Mouse (Mus musculus) midbrain, embryonic 16.5 days (tissue): ENCODE data around the gene Cdadc1. TPM values are rescaled to one million over a fixed set of nuclear protein-coding genes. Genes with fewer than 3 reads are reported as not detected.

Source experiments
- ATAC-seq: fragments of 200-750 bp; cut with Nextera tagmentation; 2 replicates; pipeline ENCODE4 v1.8.0; 2017; ENCODE audit warnings: moderate TSS enrichment
- H3K27ac ChIP-seq: fragments of 300-500 bp; sonication (generic); 2 replicates; pipeline ENCODE4 v1.5.1; 2014; ENCODE audit warnings: mild to moderate bottlenecking, low read length, mixed read lengths
- H3K27me3 ChIP-seq: fragments of 300-500 bp; sonication (generic); 2 replicates; pipeline ENCODE4 v1.6.1; 2014; ENCODE audit warnings: low read depth, low read length, mixed read lengths; ENCODE audit not compliant: control insufficient read depth, insufficient read depth
- H3K36me3 ChIP-seq: fragments of 300-500 bp; sonication (generic); 2 replicates; pipeline ENCODE4 v1.6.1; 2014; ENCODE audit warnings: mild to moderate bottlenecking, low read length, moderate library complexity, mixed read lengths; ENCODE audit not compliant: control insufficient read depth, insufficient read depth
- H3K4me1 ChIP-seq: fragments of 300-500 bp; sonication (generic); 2 replicates; pipeline ENCODE4 v1.6.1; 2014; ENCODE audit warnings: mild to moderate bottlenecking, low read length, mixed read lengths; ENCODE audit not compliant: control insufficient read depth, insufficient read depth
- H3K4me2 ChIP-seq: fragments of 300-500 bp; sonication (generic); 2 replicates; pipeline ENCODE4 v1.6.1; 2014; ENCODE audit warnings: mild to moderate bottlenecking, low read length, mixed read lengths
- H3K4me3 ChIP-seq: fragments of 300-500 bp; sonication (generic); 2 replicates; pipeline ENCODE4 v1.5.1; 2014; ENCODE audit warnings: low read depth, mild to moderate bottlenecking, low read length, moderate library complexity, mixed read lengths
- H3K9ac ChIP-seq: fragments of 300-500 bp; sonication (generic); 2 replicates; pipeline ENCODE4 v1.6.1; 2014; ENCODE audit warnings: low read depth, low read length, mixed read lengths
- H3K9me3 ChIP-seq: fragments of 300-500 bp; sonication (generic); replicated peaks from 2 replicates; pipeline ENCODE4 v1.6.1; 2014; ENCODE audit warnings: mild to moderate bottlenecking, low read length, mixed read lengths; ENCODE audit not compliant: control insufficient read depth, poor library complexity, severe bottlenecking
- WGBS: fragments of 180-500 bp; shearing (Covaris S2); extraction: QIAGEN DNeasy Blood & Tissue Kit; methylation state at CpG from one replicate; pipeline ENCODE4 v1.1.7; 2014; 5-methylcytosine and 5-hydroxymethylcytosine counted together
- polyA plus RNA-seq: library from polyadenylated mRNA; unstranded; fragments of >200 nt; fragmentation: Nextera tagmentation; extraction: Ambion mirVana; gene quantifications from 2 replicates; pipeline ENCODE4 v1.2.1, GENCODE M21; 2015

Cdadc1 gene
- polyA plus RNA-seq, 1 experiment from 2014 or later: 33.6 TPM

- H3K4me1 ChIP-seq: no peaks in the 10 kb centered on the region
- no peak overlapping the region for H3K9ac ChIP-seq
- H3K4me3 ChIP-seq: no peak overlapping the region
- H3K4me2 ChIP-seq: no peak overlapping the region
- H3K36me3 ChIP-seq: no peaks in the 10 kb centered on the region; the same call in 1 of the 2 replicates
- no peak overlapping the region for H3K27ac ChIP-seq
- H3K27me3 ChIP-seq: no peaks in the 10 kb centered on the region
- WGBS: 81% methylated on average over 5 of the region's 5 CpGs
- no peak for ATAC-seq
- no peaks in the 10 kb centered on the region for H3K9me3 ChIP-seq
Observed at GRCm38 (mm10) chr14:59633295-59633898, 35.6 kb upstream of the Cdadc1 start.

GRCm38 (mm10) chr14:59632067-59632466 lies 34.3 kb upstream of the Cdadc1 start:
- WGBS: 94% methylated on average over 6 of the region's 6 CpGs
- no peak overlapping the region for H3K4me3 ChIP-seq
- no peak overlapping the region for H3K9ac ChIP-seq
- H3K27me3 ChIP-seq: no peaks in the 10 kb centered on the region
- peaks cover 3% of the 10 kb centered on the region; the same call in 1 of the 2 replicates for H3K4me1 ChIP-seq
- no peaks in the 10 kb centered on the region; the same call in 1 of the 2 replicates for H3K36me3 ChIP-seq
- no peaks in the 10 kb centered on the region for H3K9me3 ChIP-seq
- H3K27ac ChIP-seq: no peak overlapping the region
- no peak overlapping the region for H3K4me2 ChIP-seq
- ATAC-seq: no peak

GRCm38 (mm10) chr14:59630096-59630495 lies 32.3 kb upstream of the Cdadc1 start:
- Histone ChIP-seq H3K4me2 (no peak overlapping the region), H3K9me3 (no peaks in the 10 kb centered on the region), H3K27ac (no peak overlapping the region), H3K4me1 (peaks cover 12% of the 10 kb centered on the region; the same call in 1 of the 2 replicates), H3K9ac (no peak overlapping the region), H3K36me3 (no peaks in the 10 kb centered on the region; the same call in 1 of the 2 replicates), H3K4me3 (no peak overlapping the region), H3K27me3 (no peaks in the 10 kb centered on the region)
- ATAC-seq: no peak
- 80% methylated on average over 9 of the region's 9 CpGs for WGBS

GRCm38 (mm10) chr14:59629308-59629707 lies 31.5 kb upstream of the Cdadc1 start:
- WGBS: 89% methylated on average over 15 of the region's 15 CpGs
- H3K4me1 ChIP-seq: peaks cover 12% of the 10 kb centered on the region; the same call in 1 of the 2 replicates
- no peaks in the 10 kb centered on the region for H3K9me3 ChIP-seq
- H3K36me3 ChIP-seq: no peaks in the 10 kb centered on the region; the same call in 1 of the 2 replicates
- no peak overlapping the region for H3K4me2 ChIP-seq
- 0 out of 2 replicates have a peak, but pooled peaks cover 2% of the 10 kb centered on the region for H3K27me3 ChIP-seq
- no peak for ATAC-seq
- no peak overlapping the region for H3K9ac ChIP-seq
- H3K4me3 ChIP-seq: no peak overlapping the region
- H3K27ac ChIP-seq: no peak overlapping the region

- Histone ChIP-seq H3K27ac (no peak overlapping the region), H3K36me3 (no peaks in the 10 kb centered on the region; the same call in 1 of the 2 replicates), H3K27me3 (peaks cover 5% of the 10 kb centered on the region; the same call in 1 of the 2 replicates), H3K4me3 (peak overlapping the region; percentile 74), H3K9ac (0 out of 2 replicates have a peak overlapping the region, but pooled peaks have one; percentile 1), H3K4me2 (peak overlapping the region; percentile 82), H3K9me3 (no peaks in the 10 kb centered on the region), H3K4me1 (peaks cover 12% of the 10 kb centered on the region; the same call in 1 of the 2 replicates)
- 26% methylated on average over 7 of the region's 7 CpGs for WGBS
- ATAC-seq: no peak; the same call in 1 of the 2 replicates
Observed at GRCm38 (mm10) chr14:59627823-59628222, 30.1 kb upstream of the Cdadc1 start.

- Histone ChIP-seq H3K4me3 (peak overlapping the region; percentile 74), H3K4me1 (peaks cover 12% of the 10 kb centered on the region; the same call in 1 of the 2 replicates), H3K9ac (no peak overlapping the region), H3K27me3 (peaks cover 5% of the 10 kb centered on the region; the same call in 1 of the 2 replicates), H3K27ac (no peak overlapping the region), H3K4me2 (peak overlapping the region; percentile 82), H3K9me3 (no peaks in the 10 kb centered on the region), H3K36me3 (no peaks in the 10 kb centered on the region; the same call in 1 of the 2 replicates)
- ATAC-seq: no peak
- 24% methylated on average over 9 of the region's 9 CpGs for WGBS
Observed at GRCm38 (mm10) chr14:59627142-59627680, 29.5 kb upstream of the Cdadc1 start.

GRCm38 (mm10) chr14:59626711-59627110 lies 29.0 kb upstream of the Cdadc1 start:
- 13% methylated on average over 8 of the region's 8 CpGs for WGBS
- Histone ChIP-seq H3K4me1 (peaks cover 12% of the 10 kb centered on the region; the same call in 1 of the 2 replicates), H3K9ac (peak overlapping the region; percentile 75), H3K27ac (no peak overlapping the region), H3K4me3 (peak overlapping the region; percentile 74), H3K36me3 (no peaks in the 10 kb centered on the region; the same call in 1 of the 2 replicates), H3K4me2 (peak overlapping the region; percentile 82), H3K9me3 (no peaks in the 10 kb centered on the region), H3K27me3 (peaks cover 5% of the 10 kb centered on the region; the same call in 1 of the 2 replicates)
- no peak for ATAC-seq

- H3K27me3 ChIP-seq: peaks cover 5% of the 10 kb centered on the region; the same call in 1 of the 2 replicates
- peak; percentile 66 for ATAC-seq
Observed at GRCm38 (mm10) chr14:59625806-59626364, 28.1 kb upstream of the Cdadc1 start.

More at GRCm38 (mm10) chr14:59625806-59626364, 28.1 kb upstream of the Cdadc1 start:
- Histone ChIP-seq H3K36me3 (no peaks in the 10 kb centered on the region; the same call in 1 of the 2 replicates), H3K27ac (peak overlapping the region; percentile 77), H3K9me3 (no peaks in the 10 kb centered on the region), H3K4me1 (peaks cover 12% of the 10 kb centered on the region; the same call in 1 of the 2 replicates), H3K9ac (peak overlapping the region; percentile 75), H3K4me2 (peak overlapping the region; percentile 82), H3K4me3 (peak overlapping the region; percentile 74)
- WGBS: under 1% methylated on average over 51 of the region's 51 CpGs
